In genomic region chr15:56484693-56485092, GRCm38 (mm10) we compare ENCODE assay signal across 14 mouse cellular contexts.
"Had no signal": no experiment of that assay in that cellular context is flagged by ENCODE, and none has a peak within 500 bp of the region (broad histone marks: within the 10 kb centered on the region; RNA-seq: fewer than 3 reads in every experiment).

No protein-coding gene starts in this region.

- DNase-seq: cerebellum, adult 9-11 months; cerebellum, postnatal 10 days; cerebellum, postnatal 14 days; cerebellum, postnatal 25 days; embryo, embryonic 11 days; forebrain, postnatal 0 days; gastrocnemius, adult 2 months; gastrocnemius, postnatal 10 days; gastrocnemius, postnatal 14 days; gastrocnemius, postnatal 25 days; gastrocnemius, postnatal 36 days; heart, adult 11 months; heart, adult 18-20 months; heart, adult 2 months had no signal
